Mouse (Mus musculus): ENCODE results near the gene Ttc30a1. TPM values are rescaled to one million over a fixed set of nuclear protein-coding genes. Genes with fewer than 3 reads are reported as not detected.
A peak's percentile ranks its signal among the peaks of the same experiment; 100 is the strongest.
"Not testable (repeated sequence)": the region's sequence is repeated elsewhere in the genome, so short reads cannot be mapped to it uniquely, and the experiment has no call there.

Ttc30a1 gene
- polyA plus RNA-seq, 1 experiment from 2014 or later: 4.8 TPM

DNA sequence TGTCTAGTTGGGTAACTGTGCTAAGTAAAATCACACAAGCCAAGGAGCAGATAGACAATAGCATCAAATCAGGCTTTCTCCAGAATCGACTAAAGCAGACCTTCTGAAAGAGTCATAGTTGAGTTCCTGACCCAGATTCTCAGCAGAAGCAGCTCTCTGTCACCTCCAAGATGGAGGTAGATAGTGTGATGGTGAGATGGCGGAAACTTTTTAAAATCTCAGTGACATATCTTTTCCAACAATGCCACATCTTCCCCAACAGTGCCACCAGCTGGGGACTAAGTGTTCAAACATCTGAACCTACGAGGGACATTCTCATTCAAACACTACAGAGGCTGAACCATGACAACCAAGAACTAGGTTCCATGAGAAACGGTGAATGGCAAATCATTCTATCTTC, 859 bp upstream of the Ttc30a1 start:
- Histone ChIP-seq H3K27ac (no peak overlapping the region), H3K4me3 (no peak overlapping the region), H3K9ac (no peak overlapping the region), H3K36me3 (no peaks in the 10 kb centered on the region), H3K9me3 (replicated peaks) (no peaks in the 10 kb centered on the region), H3K27me3 (no peaks in the 10 kb centered on the region), H3K4me2 (no peak overlapping the region), H3K4me1 (replicated peaks) (no peaks in the 10 kb centered on the region)
- 91% methylated on average over 4 of the region's 4 CpGs for WGBS
- no peak for ATAC-seq (replicated peaks; ENCODE audit: insufficient number of reproducible peaks, insufficient read depth, low FRiP score, low read depth)

DNA sequence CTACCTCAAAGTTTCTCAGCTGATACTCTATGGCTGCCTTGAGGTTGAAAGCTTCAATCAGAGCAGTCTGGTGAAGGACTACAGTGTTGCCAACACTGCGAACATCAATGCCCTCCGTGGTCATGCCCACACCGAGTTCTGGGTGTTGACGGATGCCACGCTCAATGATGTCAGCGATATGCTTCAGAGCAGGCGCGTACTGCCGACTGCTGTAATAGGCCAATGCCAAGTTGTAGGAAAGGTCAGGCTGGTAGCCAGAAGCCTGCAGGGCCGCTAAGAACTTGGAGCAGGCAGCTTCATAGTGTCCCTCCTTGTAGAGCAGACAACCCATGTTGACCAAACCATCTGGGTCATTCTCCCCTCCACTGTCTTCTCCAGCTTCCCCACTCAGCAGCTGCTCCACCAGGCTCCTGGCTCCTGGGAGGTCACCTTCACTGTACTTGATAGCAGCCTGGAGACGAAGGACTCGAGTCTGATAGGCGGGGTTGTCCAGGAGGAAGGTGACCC, 781 bp downstream of the Ttc30a1 start:
- H3K36me3 ChIP-seq; H3K27ac ChIP-seq; H3K9ac ChIP-seq; H3K27me3 ChIP-seq; H3K4me1 ChIP-seq (replicated peaks); H3K9me3 ChIP-seq (replicated peaks): not testable (repeated sequence)
- WGBS: 92% methylated on average over 13 of the region's 13 CpGs
- H3K4me3 ChIP-seq: peak overlapping the region; percentile 60
- peak; percentile 23 for ATAC-seq (replicated peaks; ENCODE audit: insufficient number of reproducible peaks, insufficient read depth, low FRiP score, low read depth)
- peak overlapping the region; percentile 77 for H3K4me2 ChIP-seq

DNA sequence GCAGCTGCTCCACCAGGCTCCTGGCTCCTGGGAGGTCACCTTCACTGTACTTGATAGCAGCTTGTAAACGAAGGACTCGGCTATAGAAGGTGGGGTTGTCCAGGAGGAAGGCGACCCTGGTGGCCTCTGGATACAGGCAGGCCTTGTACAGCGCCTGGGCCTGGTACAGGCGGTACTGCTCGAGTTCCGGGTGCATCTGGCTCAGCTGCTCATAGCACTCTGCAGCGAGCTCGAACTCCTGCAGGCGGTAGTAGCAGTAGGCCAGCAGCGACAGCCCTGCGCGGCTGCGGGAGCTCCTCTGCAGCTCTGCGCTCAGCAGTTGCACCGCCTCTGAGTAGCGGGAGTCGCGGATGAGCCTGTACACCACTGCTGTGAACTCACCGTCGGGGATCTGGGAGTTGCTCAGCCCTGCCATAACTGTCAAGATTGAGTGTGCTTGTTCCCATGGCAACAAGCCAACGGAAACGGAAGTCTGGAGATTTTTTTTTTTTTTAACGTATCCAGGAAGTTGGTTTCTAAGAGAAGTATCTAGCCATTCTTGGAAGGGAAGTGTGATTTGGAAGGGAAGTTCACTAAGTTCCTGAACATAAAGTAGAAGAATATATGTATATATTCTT, 3.9 kb downstream of the Ttc30a1 start, which contains the start of gene Ttc30a2:
Ttc30a2 (minus strand) TSS at position 419 of the 617 bp plus-strand sequence.
- H3K9me3 ChIP-seq (replicated peaks); H3K9ac ChIP-seq; H3K36me3 ChIP-seq; H3K27me3 ChIP-seq; H3K4me3 ChIP-seq; H3K4me1 ChIP-seq (replicated peaks); H3K27ac ChIP-seq: not testable (repeated sequence)
- WGBS: 25% methylated on average over 21 of the region's 24 CpGs
- ATAC-seq (replicated peaks; ENCODE audit: insufficient number of reproducible peaks, insufficient read depth, low FRiP score, low read depth): peak; percentile 45
- peak within 1 kb of the TSS; percentile 46 for H3K4me2 ChIP-seq

DNA sequence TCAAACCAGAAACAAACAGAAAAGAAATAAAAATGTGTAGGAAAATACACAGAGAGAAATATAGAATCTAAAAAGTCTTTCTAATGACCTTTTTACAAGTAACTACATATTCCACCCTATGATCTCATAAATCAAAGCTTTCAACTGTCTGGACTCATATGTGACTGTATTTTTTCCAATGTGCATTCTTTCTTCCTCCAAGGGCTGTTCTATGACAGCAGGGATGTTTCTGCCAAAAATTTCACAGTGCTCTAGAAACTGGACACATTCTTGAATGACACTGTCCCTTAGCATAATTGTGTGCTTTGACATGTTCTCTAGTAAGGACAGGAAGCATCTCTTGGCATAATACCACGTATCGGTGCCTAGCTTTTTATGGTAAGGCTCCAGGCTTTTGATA, 5.7 kb downstream of the Ttc30a1 start:
- H3K4me2 ChIP-seq; H3K27me3 ChIP-seq; H3K27ac ChIP-seq; H3K4me1 ChIP-seq (replicated peaks); H3K4me3 ChIP-seq; H3K36me3 ChIP-seq; H3K9ac ChIP-seq; H3K9me3 ChIP-seq (replicated peaks); ATAC-seq (replicated peaks; ENCODE audit: insufficient number of reproducible peaks, insufficient read depth, low FRiP score, low read depth): not testable (repeated sequence)
- WGBS: 67% methylated on average over 2 of the region's 2 CpGs

DNA sequence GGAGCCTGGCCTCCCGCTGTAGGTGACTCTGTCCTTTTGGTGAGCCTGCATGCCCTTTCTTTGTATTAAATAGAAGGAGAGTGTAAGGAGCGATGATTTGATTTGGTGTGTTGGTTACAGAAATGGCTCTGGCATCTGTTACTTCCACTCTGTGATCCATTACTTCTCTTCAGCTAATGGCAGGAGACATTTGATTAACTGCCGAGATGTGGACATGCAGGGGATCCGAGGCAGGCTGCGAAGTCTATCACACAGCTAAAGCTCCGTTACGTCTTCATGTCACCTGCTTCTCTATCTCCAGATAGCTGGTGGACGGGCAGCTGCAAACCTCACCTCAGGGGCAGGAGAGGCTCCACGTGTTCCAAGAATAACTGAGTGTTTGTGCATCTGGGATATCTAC, 7.6 kb downstream of the Ttc30a1 start:
- H3K4me1 ChIP-seq (replicated peaks): no peaks in the 10 kb centered on the region
- H3K27me3 ChIP-seq: no peaks in the 10 kb centered on the region
- H3K9ac ChIP-seq: no peak overlapping the region
- no peak for ATAC-seq (replicated peaks; ENCODE audit: insufficient number of reproducible peaks, insufficient read depth, low FRiP score, low read depth)
- WGBS: 41% methylated on average over 9 of the region's 9 CpGs
- no peaks in the 10 kb centered on the region for H3K36me3 ChIP-seq
- H3K27ac ChIP-seq: no peak overlapping the region
- no peak overlapping the region for H3K4me3 ChIP-seq
- H3K4me2 ChIP-seq: no peak overlapping the region
- no peaks in the 10 kb centered on the region for H3K9me3 ChIP-seq (replicated peaks)

DNA sequence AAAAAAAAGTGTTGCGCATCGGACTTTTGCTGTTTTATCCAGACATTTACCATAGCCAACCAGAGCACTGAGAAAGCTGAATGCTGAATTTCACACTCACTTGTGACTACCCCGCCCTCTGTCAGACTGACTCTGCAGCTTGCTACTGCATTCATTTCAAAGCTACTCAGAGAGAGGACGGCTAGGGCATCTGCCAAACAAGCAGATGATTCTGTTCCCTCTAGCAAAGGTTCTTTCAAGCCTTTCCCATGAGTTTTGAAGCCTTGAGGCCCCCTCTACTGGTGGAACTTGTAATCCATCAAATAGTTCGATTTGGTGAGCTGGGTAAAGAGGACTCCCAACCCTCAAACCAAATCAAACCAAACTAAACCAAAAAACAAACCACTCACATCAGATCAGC, 16.8 kb downstream of the Ttc30a1 start:
- Histone ChIP-seq H3K27me3 (no peaks in the 10 kb centered on the region), H3K9me3 (replicated peaks) (no peaks in the 10 kb centered on the region), H3K27ac (peak overlapping the region; percentile 66), H3K4me1 (replicated peaks) (peaks cover 23% of the 10 kb centered on the region), H3K36me3 (no peaks in the 10 kb centered on the region), H3K4me3 (peak overlapping the region; percentile 35), H3K4me2 (peak overlapping the region; percentile 65), H3K9ac (peak overlapping the region; percentile 30; the same call in 1 of the 2 replicates)
- WGBS: 11% methylated on average over 5 of the region's 5 CpGs
- ATAC-seq (replicated peaks; ENCODE audit: insufficient number of reproducible peaks, insufficient read depth, low FRiP score, low read depth): peak; percentile 40; the same call in 1 of the 2 replicates

DNA sequence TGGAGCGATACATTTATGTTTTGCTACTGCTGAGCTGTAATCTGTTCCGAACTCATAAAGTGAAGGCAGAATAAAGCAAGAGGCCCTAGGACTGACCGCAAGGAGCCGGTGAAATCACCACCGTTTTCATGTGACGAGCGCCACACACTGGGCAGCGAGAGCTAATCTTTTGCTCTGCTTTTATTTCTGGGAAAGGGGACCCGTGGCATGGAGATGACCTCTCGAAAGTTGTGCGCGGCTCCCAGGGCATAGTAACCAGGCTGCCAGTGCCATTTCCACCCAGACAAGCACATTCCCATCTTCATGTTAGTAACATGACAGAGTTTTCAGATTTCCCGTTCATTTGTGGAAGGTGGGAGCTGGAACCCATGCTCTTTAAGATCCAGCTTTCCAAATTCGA, 17.3 kb downstream of the Ttc30a1 start:
- ATAC-seq (replicated peaks; ENCODE audit: insufficient number of reproducible peaks, insufficient read depth, low FRiP score, low read depth): peak; percentile 53
- H3K27ac ChIP-seq: peak overlapping the region; percentile 66
- peak overlapping the region; percentile 35 for H3K4me3 ChIP-seq
- H3K27me3 ChIP-seq: no peaks in the 10 kb centered on the region
- H3K9ac ChIP-seq: peak overlapping the region; percentile 30; the same call in 1 of the 2 replicates
- H3K4me2 ChIP-seq: peak overlapping the region; percentile 65
- no peaks in the 10 kb centered on the region for H3K9me3 ChIP-seq (replicated peaks)
- 6% methylated on average over 14 of the region's 14 CpGs for WGBS
- H3K36me3 ChIP-seq: no peaks in the 10 kb centered on the region
- peaks cover 28% of the 10 kb centered on the region for H3K4me1 ChIP-seq (replicated peaks)

DNA sequence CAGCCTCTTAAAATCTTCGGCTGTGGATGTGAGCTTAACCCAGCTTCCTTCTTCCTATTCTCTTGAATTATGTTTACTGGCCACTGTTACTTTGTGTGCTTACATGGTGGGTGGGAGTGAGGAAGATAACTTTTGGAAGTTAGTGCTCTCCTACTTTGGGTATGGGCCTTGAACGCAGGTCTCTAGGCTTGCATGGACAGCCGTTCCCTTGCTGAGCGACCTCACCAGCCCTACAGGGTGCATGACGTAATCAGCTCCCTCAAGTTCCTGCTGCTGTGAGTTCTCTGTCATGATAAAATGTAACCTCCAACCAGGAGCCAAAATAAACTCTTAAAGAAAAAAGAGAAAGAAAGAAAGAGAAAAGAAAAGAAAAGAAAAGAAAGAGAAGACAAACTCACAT, 17.7 kb downstream of the Ttc30a1 start:
- peak overlapping the region; percentile 65 for H3K4me2 ChIP-seq
- H3K4me1 ChIP-seq (replicated peaks): peaks cover 32% of the 10 kb centered on the region
- ATAC-seq (replicated peaks; ENCODE audit: insufficient number of reproducible peaks, insufficient read depth, low FRiP score, low read depth): no peak
- H3K27ac ChIP-seq: peak overlapping the region; percentile 66; the same call in 1 of the 2 replicates
- no peaks in the 10 kb centered on the region for H3K36me3 ChIP-seq
- H3K27me3 ChIP-seq: no peaks in the 10 kb centered on the region
- WGBS: 47% methylated on average over 5 of the region's 5 CpGs
- H3K4me3 ChIP-seq: peak overlapping the region; percentile 35
- H3K9me3 ChIP-seq (replicated peaks): no peaks in the 10 kb centered on the region
- 0 out of 2 replicates have a peak overlapping the region, but pooled peaks have one; percentile 30 for H3K9ac ChIP-seq

DNA sequence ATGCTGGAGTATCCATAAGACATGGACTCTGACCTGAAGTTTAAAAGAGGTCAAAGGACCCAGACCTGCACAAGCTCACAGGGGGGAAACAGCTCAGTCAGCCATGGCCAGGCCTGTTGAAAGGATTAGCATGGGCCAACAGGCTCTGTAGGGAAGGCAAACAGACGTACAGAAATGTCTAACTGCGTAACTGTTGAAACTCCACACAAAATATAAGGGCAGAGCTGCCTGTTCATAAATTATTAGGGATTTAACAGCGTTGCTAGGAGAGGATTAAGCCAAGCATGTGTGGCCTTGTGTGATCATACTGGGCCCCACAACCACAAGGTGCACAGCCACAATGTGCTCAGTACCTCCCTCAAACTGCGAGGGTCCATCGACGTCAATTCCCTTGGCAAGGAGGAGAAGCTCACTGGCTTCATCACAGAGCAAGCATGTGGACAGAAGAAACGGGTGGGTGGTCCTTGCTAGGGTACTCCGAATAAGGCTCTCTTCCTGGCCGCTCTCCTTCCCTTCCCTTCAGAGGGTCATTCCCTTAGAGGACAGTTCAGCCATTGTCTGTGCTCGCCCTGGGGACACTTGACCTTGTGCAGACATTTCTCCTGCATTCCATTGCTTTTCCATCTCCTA, 18.4 kb downstream of the Ttc30a1 start:
- H3K4me1 ChIP-seq (replicated peaks): peaks cover 33% of the 10 kb centered on the region
- no peak for ATAC-seq (replicated peaks; ENCODE audit: insufficient number of reproducible peaks, insufficient read depth, low FRiP score, low read depth)
- H3K27ac ChIP-seq: no peak overlapping the region

DNA sequence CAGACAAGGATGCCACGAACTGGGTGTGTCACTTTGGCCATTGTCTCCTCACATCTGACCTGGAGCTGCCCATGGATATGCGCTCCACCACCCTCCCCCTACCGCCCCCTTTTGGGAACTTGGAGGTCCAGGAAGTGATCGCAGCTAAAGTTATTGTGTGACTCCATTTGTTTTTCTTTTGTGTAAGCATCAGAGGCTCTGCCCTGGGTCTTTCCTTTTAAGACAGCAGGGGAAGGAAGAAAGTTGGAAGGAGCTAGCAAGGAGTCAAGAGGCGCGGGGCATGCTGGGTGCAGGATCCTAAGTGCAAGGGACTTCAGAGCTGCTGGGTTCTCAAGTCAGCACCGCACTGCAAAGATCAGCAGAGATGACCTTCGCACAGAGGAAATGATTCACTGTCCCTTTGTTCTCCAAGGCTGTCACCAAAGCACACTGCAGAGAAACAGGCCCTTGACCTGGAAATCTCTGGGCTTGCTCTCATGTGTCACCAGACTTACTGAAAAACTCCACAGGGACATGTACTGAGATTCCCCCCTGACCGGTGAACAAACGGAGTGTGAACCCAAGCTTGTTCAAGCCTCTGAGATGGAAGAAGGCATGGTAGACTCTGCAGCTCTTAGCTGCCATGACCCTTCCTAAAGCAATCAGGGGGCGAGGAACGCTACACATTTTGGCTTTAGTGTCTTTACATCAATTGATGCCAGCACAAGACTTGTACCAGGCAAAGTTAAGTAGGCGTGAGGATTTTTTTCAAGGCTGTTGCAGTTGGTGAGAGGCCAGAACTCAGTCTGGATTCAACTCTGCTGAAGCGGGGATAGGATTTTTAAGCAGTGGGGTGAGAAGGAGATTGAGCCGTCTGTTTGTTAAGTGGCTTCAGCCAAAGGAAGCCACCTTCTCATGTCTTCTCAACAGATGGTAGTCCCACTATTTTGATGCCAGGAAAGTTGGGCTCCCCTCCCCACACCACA, 21.1 kb downstream of the Ttc30a1 start:
- Histone ChIP-seq H3K27me3 (no peaks in the 10 kb centered on the region), H3K9ac (no peak overlapping the region), H3K27ac (peak overlapping the region; percentile 74), H3K36me3 (no peaks in the 10 kb centered on the region), H3K9me3 (replicated peaks) (no peaks in the 10 kb centered on the region), H3K4me1 (replicated peaks) (peaks cover 33% of the 10 kb centered on the region), H3K4me3 (no peak overlapping the region), H3K4me2 (peak overlapping the region; percentile 48)
- ATAC-seq (replicated peaks; ENCODE audit: insufficient number of reproducible peaks, insufficient read depth, low FRiP score, low read depth): peak; percentile 40; the same call in 1 of the 2 replicates
- WGBS: 43% methylated on average over 15 of the region's 15 CpGs

More for the DNA sequence above, 18.4 kb downstream of the Ttc30a1 start:
- WGBS: 78% methylated on average over 10 of the region's 10 CpGs
- H3K9me3 ChIP-seq (replicated peaks): no peaks in the 10 kb centered on the region
- H3K27me3 ChIP-seq: no peaks in the 10 kb centered on the region
- H3K36me3 ChIP-seq: no peaks in the 10 kb centered on the region
- no peak overlapping the region for H3K9ac ChIP-seq
- no peak overlapping the region for H3K4me3 ChIP-seq
- H3K4me2 ChIP-seq: no peak overlapping the region

DNA sequence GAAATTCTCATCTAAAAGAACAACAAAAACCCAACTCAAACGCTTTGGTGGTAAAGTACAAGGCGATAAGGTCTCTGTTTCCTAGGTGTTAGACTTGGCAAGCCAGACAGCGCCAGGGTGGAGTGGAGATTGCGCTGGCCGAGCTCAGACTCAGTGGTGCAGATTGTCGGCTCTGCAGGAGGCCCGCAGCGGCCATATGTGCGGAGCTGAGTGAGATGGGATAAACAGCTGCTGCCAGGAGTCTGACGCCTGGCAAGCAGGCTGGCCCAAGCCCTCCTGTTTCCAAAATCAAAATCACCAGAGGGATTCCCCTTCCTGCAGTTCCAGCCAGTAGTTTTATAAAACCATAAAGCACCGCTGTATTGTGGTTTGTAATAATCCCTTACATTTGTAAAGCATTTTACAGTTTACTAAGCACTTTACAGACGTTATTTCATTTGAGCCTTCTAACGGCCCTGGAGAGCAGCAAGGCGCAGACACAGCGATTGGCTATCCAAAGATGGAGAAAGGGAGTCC, 21.9 kb downstream of the Ttc30a1 start:
- Histone ChIP-seq H3K9me3 (replicated peaks) (no peaks in the 10 kb centered on the region), H3K27ac (peak overlapping the region; percentile 74), H3K36me3 (no peaks in the 10 kb centered on the region), H3K4me2 (peak overlapping the region; percentile 48), H3K27me3 (no peaks in the 10 kb centered on the region), H3K4me3 (peak overlapping the region; percentile 17; the same call in 1 of the 2 replicates), H3K4me1 (replicated peaks) (peaks cover 36% of the 10 kb centered on the region), H3K9ac (no peak overlapping the region; the same call in 1 of the 2 replicates)
- WGBS: 17% methylated on average over 15 of the region's 15 CpGs
- ATAC-seq (replicated peaks; ENCODE audit: insufficient number of reproducible peaks, insufficient read depth, low FRiP score, low read depth): peak; percentile 45; the same call in 1 of the 2 replicates

All from heart, embryonic 15.5 days (tissue).